Mouse (Mus musculus): ENCODE measurements around the gene Appl1. TPM values are rescaled to one million over a fixed set of nuclear protein-coding genes. Genes with fewer than 3 reads are reported as not detected.

Appl1 gene
- polyA plus RNA-seq, 1 experiment from 2014 or later: 31.3 TPM

DNA sequence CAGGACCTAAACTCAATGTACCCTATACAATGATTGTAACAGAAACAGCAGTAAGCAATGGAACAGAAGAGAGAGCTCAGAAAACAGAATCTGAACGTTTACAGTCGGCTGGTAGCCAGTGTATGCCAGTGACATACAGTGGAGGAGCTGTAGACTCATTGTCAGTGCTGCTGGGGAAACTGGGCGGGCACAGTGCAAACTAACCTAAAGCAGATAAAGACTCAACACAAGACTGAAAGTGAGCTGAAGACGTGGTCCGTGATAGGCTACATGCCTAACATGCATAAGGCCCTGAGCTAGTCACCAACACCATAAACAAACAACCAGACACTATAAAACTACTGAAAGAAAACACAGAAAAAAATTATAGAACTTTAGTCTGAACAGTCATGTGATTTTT lies 89.3 kb downstream of the Appl1 start:
- no peak overlapping the region for H3K4me3 ChIP-seq (ENCODE audit: low read length)
- H3K9me3 ChIP-seq (ENCODE audit: low read length): no peaks in the 10 kb centered on the region
- no peak overlapping the region for H3K4me2 ChIP-seq (replicated peaks; ENCODE audit: low read depth, low read length)
- no peak overlapping the region for H3K9ac ChIP-seq (replicated peaks; ENCODE audit: low read length)
- no peak for ATAC-seq (ENCODE audit: low FRiP score, low TSS enrichment)
- H3K36me3 ChIP-seq (ENCODE audit: insufficient read depth, low read length): no peaks in the 10 kb centered on the region
- WGBS: 92% methylated on average over 5 of the region's 5 CpGs
- H3K4me1 ChIP-seq (ENCODE audit: insufficient read depth, low read length): no peaks in the 10 kb centered on the region
- H3K27me3 ChIP-seq (ENCODE audit: insufficient read depth, low read length): no peaks in the 10 kb centered on the region
- H3K27ac ChIP-seq (ENCODE audit: low read length): no peak overlapping the region

GRCm38 (mm10) chr14:26879976-26880375 lies 91.1 kb downstream of the Appl1 start:
- Histone ChIP-seq H3K4me2 (replicated peaks; ENCODE audit: low read depth, low read length) (no peak overlapping the region), H3K9ac (replicated peaks; ENCODE audit: low read length) (no peak overlapping the region), H3K36me3 (ENCODE audit: insufficient read depth, low read length) (no peaks in the 10 kb centered on the region), H3K27ac (ENCODE audit: low read length) (no peak overlapping the region), H3K9me3 (ENCODE audit: low read length) (no peaks in the 10 kb centered on the region), H3K27me3 (ENCODE audit: insufficient read depth, low read length) (no peaks in the 10 kb centered on the region), H3K4me3 (ENCODE audit: low read length) (no peak overlapping the region), H3K4me1 (ENCODE audit: insufficient read depth, low read length) (no peaks in the 10 kb centered on the region)
- no peak for ATAC-seq (ENCODE audit: low FRiP score, low TSS enrichment)
- WGBS: 86% methylated on average over 2 of the region's 2 CpGs

- Histone ChIP-seq H3K27ac (ENCODE audit: low read length) (no peak overlapping the region), H3K4me2 (replicated peaks; ENCODE audit: low read depth, low read length) (no peak overlapping the region), H3K4me3 (ENCODE audit: low read length) (no peak overlapping the region), H3K9ac (replicated peaks; ENCODE audit: low read length) (no peak overlapping the region), H3K36me3 (ENCODE audit: insufficient read depth, low read length) (no peaks in the 10 kb centered on the region), H3K4me1 (ENCODE audit: insufficient read depth, low read length) (no peaks in the 10 kb centered on the region), H3K27me3 (ENCODE audit: insufficient read depth, low read length) (no peaks in the 10 kb centered on the region), H3K9me3 (ENCODE audit: low read length) (no peaks in the 10 kb centered on the region)
- ATAC-seq (ENCODE audit: low FRiP score, low TSS enrichment): no peak
- WGBS: 55% methylated on average over 4 of the region's 4 CpGs
Observed at GRCm38 (mm10) chr14:26878756-26879155, 92.3 kb downstream of the Appl1 start.

Other genes with a start within 250 kb of the Appl1 start
- gene Asb14, start 76.7 kb downstream of the Appl1 start, polyA plus RNA-seq (2015; fragmentation: Nextera tagmentation; extraction: Ambion mirVana): 0.14 TPM in 1 of 2 replicates, not detected in the other
- 0.65 and 0.90 TPM in 2 replicates for gene Hesx1, start 23.2 kb upstream of the Appl1 start, polyA plus RNA-seq (2015; fragmentation: Nextera tagmentation; extraction: Ambion mirVana)
- 5.4 and 6.3 TPM in 2 replicates for gene Il17rd, start 67.7 kb upstream of the Appl1 start, polyA plus RNA-seq (2015; fragmentation: Nextera tagmentation; extraction: Ambion mirVana)
- gene Arhgef3, start 143.7 kb upstream of the Appl1 start, polyA plus RNA-seq (2015; fragmentation: Nextera tagmentation; extraction: Ambion mirVana): 19.2 and 19.6 TPM in 2 replicates

Data from kidney, embryonic 16.5 days (tissue).